Mouse (Mus musculus): ENCODE results near the gene Capza1. TPM values are rescaled to one million over a fixed set of nuclear protein-coding genes. Genes with fewer than 3 reads are reported as not detected.
A peak's percentile ranks its signal among the peaks of the same experiment; 100 is the strongest.

The Capza1 gene
- polyA plus RNA-seq, 1 experiment from 2014 or later: 73.3 TPM

- H3K4me1 ChIP-seq (ENCODE audit: control insufficient read depth, low read depth, low read length): peaks cover 4% of the 10 kb centered on the region
- H3K4me2 ChIP-seq (ENCODE audit: low read depth, low read length): no peak overlapping the region
- H3K27me3 ChIP-seq (ENCODE audit: control insufficient read depth, insufficient read depth, low read depth, low read length): no peaks in the 10 kb centered on the region
- H3K27ac ChIP-seq (ENCODE audit: low read length): no peak overlapping the region
- WGBS (ENCODE audit: insufficient replicate concordance): 67% methylated on average over 4 of the region's 4 CpGs
- no peak overlapping the region for H3K4me3 ChIP-seq (ENCODE audit: low read depth, low read length)
- no peak for ATAC-seq (ENCODE audit: low read depth)
- H3K9ac ChIP-seq (ENCODE audit: low read depth, low read length): no peak overlapping the region
- H3K9me3 ChIP-seq (replicated peaks; ENCODE audit: control insufficient read depth, low read length): no peaks in the 10 kb centered on the region
- no peaks in the 10 kb centered on the region for H3K36me3 ChIP-seq (ENCODE audit: control insufficient read depth, insufficient read depth)
Observed at GRCm38 (mm10) chr3:104812254-104812653, 52.1 kb downstream of the Capza1 start.

GRCm38 (mm10) chr3:104811752-104812151 is 52.6 kb downstream of the Capza1 start:
- H3K36me3 ChIP-seq (ENCODE audit: control insufficient read depth, insufficient read depth): no peaks in the 10 kb centered on the region
- no peak overlapping the region for H3K4me3 ChIP-seq (ENCODE audit: low read depth, low read length)
- H3K4me1 ChIP-seq (ENCODE audit: control insufficient read depth, low read depth, low read length): no peaks in the 10 kb centered on the region; the same call in 1 of the 2 replicates
- no peak overlapping the region for H3K27ac ChIP-seq (ENCODE audit: low read length)
- WGBS (ENCODE audit: insufficient replicate concordance): 56% methylated on average over 3 of the region's 3 CpGs
- H3K9me3 ChIP-seq (replicated peaks; ENCODE audit: control insufficient read depth, low read length): no peaks in the 10 kb centered on the region
- no peak for ATAC-seq (ENCODE audit: low read depth)
- no peak overlapping the region for H3K4me2 ChIP-seq (ENCODE audit: low read depth, low read length)
- no peak overlapping the region for H3K9ac ChIP-seq (ENCODE audit: low read depth, low read length)
- no peaks in the 10 kb centered on the region for H3K27me3 ChIP-seq (ENCODE audit: control insufficient read depth, insufficient read depth, low read depth, low read length)

GRCm38 (mm10) chr3:104805539-104805938 is 58.8 kb downstream of the Capza1 start:
- ATAC-seq (ENCODE audit: low read depth): no peak
- no peaks in the 10 kb centered on the region for H3K27me3 ChIP-seq (ENCODE audit: control insufficient read depth, insufficient read depth, low read depth, low read length)
- H3K4me2 ChIP-seq (ENCODE audit: low read depth, low read length): no peak overlapping the region
- H3K36me3 ChIP-seq (ENCODE audit: control insufficient read depth, insufficient read depth): no peaks in the 10 kb centered on the region; the same call in 1 of the 2 replicates
- H3K9me3 ChIP-seq (replicated peaks; ENCODE audit: control insufficient read depth, low read length): no peaks in the 10 kb centered on the region
- H3K9ac ChIP-seq (ENCODE audit: low read depth, low read length): no peak overlapping the region
- H3K4me3 ChIP-seq (ENCODE audit: low read depth, low read length): no peak overlapping the region
- no peak overlapping the region for H3K27ac ChIP-seq (ENCODE audit: low read length)
- no peaks in the 10 kb centered on the region for H3K4me1 ChIP-seq (ENCODE audit: control insufficient read depth, low read depth, low read length)
- WGBS (ENCODE audit: insufficient replicate concordance): 74% methylated on average over 9 of the region's 9 CpGs

- WGBS (ENCODE audit: insufficient replicate concordance): 84% methylated on average over 10 of the region's 10 CpGs
- H3K36me3 ChIP-seq (ENCODE audit: control insufficient read depth, insufficient read depth): peaks cover 4% of the 10 kb centered on the region
- no peaks in the 10 kb centered on the region for H3K9me3 ChIP-seq (replicated peaks; ENCODE audit: control insufficient read depth, low read length)
- H3K4me1 ChIP-seq (ENCODE audit: control insufficient read depth, low read depth, low read length): no peaks in the 10 kb centered on the region
- no peak overlapping the region for H3K9ac ChIP-seq (ENCODE audit: low read depth, low read length)
- ATAC-seq (ENCODE audit: low read depth): no peak
- H3K27me3 ChIP-seq (ENCODE audit: control insufficient read depth, insufficient read depth, low read depth, low read length): no peaks in the 10 kb centered on the region
- no peak overlapping the region for H3K4me2 ChIP-seq (ENCODE audit: low read depth, low read length)
- no peak overlapping the region for H3K4me3 ChIP-seq (ENCODE audit: low read depth, low read length)
- no peak overlapping the region for H3K27ac ChIP-seq (ENCODE audit: low read length)
Observed at GRCm38 (mm10) chr3:104804312-104804711, 60.0 kb downstream of the Capza1 start.

- no peak for ATAC-seq (ENCODE audit: low read depth)
Observed at GRCm38 (mm10) chr3:104801481-104801880, 62.8 kb downstream of the Capza1 start.

DNA sequence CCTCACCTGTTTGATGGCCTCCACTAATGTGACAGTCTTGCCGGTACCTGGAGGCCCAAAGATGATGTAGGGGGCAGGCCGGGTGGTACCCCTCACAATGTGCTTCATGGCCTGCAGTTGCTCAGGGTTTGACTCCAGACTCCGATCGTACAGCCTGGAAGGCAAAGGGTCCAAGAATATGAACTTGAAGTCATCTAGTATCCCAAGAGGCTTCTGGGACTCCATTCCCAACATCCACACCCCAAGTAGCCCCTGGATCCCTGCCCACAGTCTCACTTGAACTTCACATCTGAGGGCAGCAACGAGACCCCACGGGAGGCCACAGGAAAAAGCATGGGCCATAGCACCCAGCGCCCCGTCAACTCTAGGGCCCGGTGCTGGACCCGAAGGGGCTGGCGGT is 63.6 kb downstream of the Capza1 start:
- Histone ChIP-seq H3K9me3 (replicated peaks; ENCODE audit: control insufficient read depth, low read length) (no peaks in the 10 kb centered on the region), H3K36me3 (ENCODE audit: control insufficient read depth, insufficient read depth) (peaks cover 4% of the 10 kb centered on the region), H3K27ac (ENCODE audit: low read length) (no peak overlapping the region), H3K4me2 (ENCODE audit: low read depth, low read length) (no peak overlapping the region), H3K4me3 (ENCODE audit: low read depth, low read length) (no peak overlapping the region), H3K4me1 (ENCODE audit: control insufficient read depth, low read depth, low read length) (peaks cover under 1% of the 10 kb centered on the region), H3K9ac (ENCODE audit: low read depth, low read length) (no peak overlapping the region), H3K27me3 (ENCODE audit: control insufficient read depth, insufficient read depth, low read depth, low read length) (no peaks in the 10 kb centered on the region)
- 81% methylated on average over 11 of the region's 11 CpGs for WGBS (ENCODE audit: insufficient replicate concordance)
- no peak for ATAC-seq (ENCODE audit: low read depth)

More at GRCm38 (mm10) chr3:104801481-104801880, 62.8 kb downstream of the Capza1 start:
- no peaks in the 10 kb centered on the region for H3K27me3 ChIP-seq (ENCODE audit: control insufficient read depth, insufficient read depth, low read depth, low read length)
- H3K27ac ChIP-seq (ENCODE audit: low read length): no peak overlapping the region
- H3K4me1 ChIP-seq (ENCODE audit: control insufficient read depth, low read depth, low read length): no peaks in the 10 kb centered on the region
- H3K4me2 ChIP-seq (ENCODE audit: low read depth, low read length): no peak overlapping the region
- no peaks in the 10 kb centered on the region for H3K9me3 ChIP-seq (replicated peaks; ENCODE audit: control insufficient read depth, low read length)
- peaks cover 4% of the 10 kb centered on the region for H3K36me3 ChIP-seq (ENCODE audit: control insufficient read depth, insufficient read depth)
- H3K4me3 ChIP-seq (ENCODE audit: low read depth, low read length): no peak overlapping the region
- WGBS (ENCODE audit: insufficient replicate concordance): 76% methylated on average over 6 of the region's 6 CpGs
- H3K9ac ChIP-seq (ENCODE audit: low read depth, low read length): no peak overlapping the region

- no peak overlapping the region for H3K9ac ChIP-seq (ENCODE audit: low read depth, low read length)
- no peaks in the 10 kb centered on the region for H3K27me3 ChIP-seq (ENCODE audit: control insufficient read depth, insufficient read depth, low read depth, low read length)
- no peak overlapping the region for H3K4me3 ChIP-seq (ENCODE audit: low read depth, low read length)
- peaks cover 17% of the 10 kb centered on the region for H3K4me1 ChIP-seq (ENCODE audit: control insufficient read depth, low read depth, low read length)
- peak; percentile 75 for ATAC-seq (ENCODE audit: low read depth)
- WGBS (ENCODE audit: insufficient replicate concordance): 64% methylated on average over 15 of the region's 15 CpGs
- H3K36me3 ChIP-seq (ENCODE audit: control insufficient read depth, insufficient read depth): peaks cover 4% of the 10 kb centered on the region
- H3K9me3 ChIP-seq (replicated peaks; ENCODE audit: control insufficient read depth, low read length): no peaks in the 10 kb centered on the region
- no peak overlapping the region for H3K4me2 ChIP-seq (ENCODE audit: low read depth, low read length)
- peak overlapping the region; percentile 69 for H3K27ac ChIP-seq (ENCODE audit: low read length)
Observed at GRCm38 (mm10) chr3:104796430-104797082, 67.7 kb downstream of the Capza1 start.

GRCm38 (mm10) chr3:104795661-104796340 is 68.5 kb downstream of the Capza1 start:
- Histone ChIP-seq H3K36me3 (ENCODE audit: control insufficient read depth, insufficient read depth) (peaks cover 4% of the 10 kb centered on the region), H3K4me2 (ENCODE audit: low read depth, low read length) (no peak overlapping the region), H3K9ac (ENCODE audit: low read depth, low read length) (no peak overlapping the region), H3K4me1 (ENCODE audit: control insufficient read depth, low read depth, low read length) (peaks cover 17% of the 10 kb centered on the region), H3K27me3 (ENCODE audit: control insufficient read depth, insufficient read depth, low read depth, low read length) (no peaks in the 10 kb centered on the region), H3K9me3 (replicated peaks; ENCODE audit: control insufficient read depth, low read length) (no peaks in the 10 kb centered on the region), H3K27ac (ENCODE audit: low read length) (peak overlapping the region; percentile 69), H3K4me3 (ENCODE audit: low read depth, low read length) (no peak overlapping the region)
- no peak for ATAC-seq (ENCODE audit: low read depth)
- WGBS (ENCODE audit: insufficient replicate concordance): 65% methylated on average over 15 of the region's 15 CpGs

GRCm38 (mm10) chr3:104794953-104795470 is 69.3 kb downstream of the Capza1 start:
- Histone ChIP-seq H3K27ac (ENCODE audit: low read length) (no peak overlapping the region), H3K36me3 (ENCODE audit: control insufficient read depth, insufficient read depth) (no peaks in the 10 kb centered on the region; the same call in none of the 2 replicates), H3K9ac (ENCODE audit: low read depth, low read length) (no peak overlapping the region), H3K9me3 (replicated peaks; ENCODE audit: control insufficient read depth, low read length) (no peaks in the 10 kb centered on the region), H3K4me3 (ENCODE audit: low read depth, low read length) (no peak overlapping the region), H3K27me3 (ENCODE audit: control insufficient read depth, insufficient read depth, low read depth, low read length) (0 out of 2 replicates have a peak, but pooled peaks cover under 1% of the 10 kb centered on the region), H3K4me1 (ENCODE audit: control insufficient read depth, low read depth, low read length) (peaks cover 20% of the 10 kb centered on the region), H3K4me2 (ENCODE audit: low read depth, low read length) (no peak overlapping the region)
- WGBS (ENCODE audit: insufficient replicate concordance): 71% methylated on average over 12 of the region's 12 CpGs
- ATAC-seq (ENCODE audit: low read depth): no peak

Data from liver, embryonic 16.5 days (tissue).